Mouse (Mus musculus): ENCODE measurements at regions not wholly inside any gene's neighbourhood (a gene's known extent, or its start where the extent isn't known, plus 50 kb on each side); places are given as distances from the start of the nearest gene placed in this dataset.

DNA sequence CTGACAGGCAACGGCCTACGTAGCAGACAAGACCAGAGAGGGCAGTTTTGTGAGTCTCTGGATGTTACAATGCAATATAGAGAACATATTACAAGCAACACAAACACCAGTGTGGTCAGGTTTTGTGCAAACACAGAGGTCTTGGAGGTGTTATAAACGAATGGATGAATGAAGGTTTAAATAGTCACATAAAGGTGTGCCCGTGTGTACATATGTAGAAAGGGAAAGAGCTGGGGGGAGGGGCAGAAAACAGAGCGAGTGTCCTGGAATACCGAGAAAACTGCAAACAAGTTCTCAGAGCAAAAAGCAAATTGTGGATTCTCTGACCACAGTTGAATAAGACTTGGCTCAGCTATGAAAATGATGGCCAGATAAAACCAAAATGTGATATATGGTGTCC is 130.8 kb downstream of the Bcl2l11 start:
- H3K9ac ChIP-seq (ENCODE audit: insufficient read depth, low read depth): no peak overlapping the region
- dilution Hi-C loops (cut with MboI; ENCODE audit: extremely low pct_ligation_motif_present, extremely low pct_unique_long_range_greater_than_20kb, low sequenced_read_pairs) (no loop called here), in situ Hi-C loops (cut with MboI; ENCODE audit: low pct_ligation_motif_present, low pct_unique_long_range_greater_than_20kb, low sequenced_read_pairs) (no loop called here)
- no peaks in the 10 kb centered on the region for H3K36me3 ChIP-seq (replicated peaks in 1 of 2; ENCODE audit: control insufficient read depth in 1 of 2, insufficient read depth in 1 of 2, low read length in 1 of 2)
- no peak overlapping the region for H3K4me3 ChIP-seq (replicated peaks in 1 of 3; ENCODE audit: low read depth in 2 of 3, low read length in 2 of 3, poor library complexity in 1 of 3)
- H3K27me3 ChIP-seq (replicated peaks): no peaks in the 10 kb centered on the region
- DNase-seq (ENCODE audit: extremely low read depth): no peak
- no peak overlapping the region for H3K27ac ChIP-seq (ENCODE audit: insufficient read depth, low read depth)
- no peaks in the 10 kb centered on the region for H3K9me3 ChIP-seq (replicated peaks; ENCODE audit: low read length)
- no peak overlapping the region for H3K4me2 ChIP-seq (ENCODE audit: insufficient read depth, low read depth, poor library complexity, severe bottlenecking)
- no peaks in the 10 kb centered on the region for H3K4me1 ChIP-seq (ENCODE audit: control insufficient read depth in 1 of 2, insufficient read depth in 2 of 2)
- no peak for TF ChIP-seq EP300 (IDR thresholded peaks at IDR 0.05; ENCODE audit: low read length)
- TF ChIP-seq RAD21 (IDR thresholded peaks at IDR 0.05; ENCODE audit: low read depth, low read length): no peak
- TF ChIP-seq HCFC1 (IDR thresholded peaks at IDR 0.05; ENCODE audit: low read depth, low read length): no peak
- no peak for TF ChIP-seq JUND (conservative IDR thresholded peaks at IDR 0.05; ENCODE audit: low read depth, low read length)
- no peak for TF ChIP-seq GABPA (IDR thresholded peaks at IDR 0.05; ENCODE audit: insufficient replicate concordance, low read depth, low read length)
- no peak for TF ChIP-seq ZC3H11A (IDR thresholded peaks at IDR 0.05; ENCODE audit: low read depth, low read length)
- no peak for TF ChIP-seq SIN3A (IDR thresholded peaks at IDR 0.05; ENCODE audit: low read length)
- TF ChIP-seq MAX (IDR thresholded peaks at IDR 0.05; ENCODE audit: low read length): no peak
- TF ChIP-seq CHD2 (IDR thresholded peaks at IDR 0.05; ENCODE audit: low read length): no peak
- no peak for TF ChIP-seq JUN (IDR thresholded peaks at IDR 0.05; ENCODE audit: insufficient read depth, low read depth, low read length)
- TF ChIP-seq USF2 (conservative IDR thresholded peaks at IDR 0.05; ENCODE audit: low read depth, low read length): no peak
- TF ChIP-seq E2F4 (IDR thresholded peaks at IDR 0.05; ENCODE audit: insufficient replicate concordance, low read depth, low read length): no peak
- TF ChIP-seq MXI1 (IDR thresholded peaks at IDR 0.05; ENCODE audit: low read depth, low read length): no peak
- H3K79me2 ChIP-seq (replicated peaks; ENCODE audit: control insufficient read depth, extremely low read depth, insufficient read depth, poor library complexity, severe bottlenecking): no peaks in the 10 kb centered on the region

DNA sequence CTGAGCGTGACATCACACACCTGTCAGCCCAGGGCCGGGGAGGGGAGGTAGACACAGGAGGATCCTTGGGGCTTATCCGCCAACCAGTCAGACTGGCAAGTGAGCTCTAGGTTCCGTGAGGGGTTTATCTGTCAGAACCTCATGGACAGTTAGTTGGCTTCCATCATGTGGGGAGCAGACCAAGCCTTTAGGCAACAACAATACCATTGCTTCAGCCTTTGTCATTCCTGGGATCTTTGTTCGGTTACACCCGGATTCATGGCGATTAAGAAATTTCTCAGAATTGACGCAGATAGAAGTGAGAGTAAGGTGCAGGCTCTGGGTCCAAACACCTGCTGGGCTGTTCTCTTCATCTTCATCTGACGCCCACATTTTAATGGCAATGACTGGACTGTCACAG is 131.4 kb downstream of the Bcl2l11 start:
- H3K4me2 ChIP-seq (ENCODE audit: insufficient read depth, low read depth, poor library complexity, severe bottlenecking): no peak overlapping the region
- TF ChIP-seq JUN (IDR thresholded peaks at IDR 0.05; ENCODE audit: insufficient read depth, low read depth, low read length): no peak
- TF ChIP-seq SIN3A (IDR thresholded peaks at IDR 0.05; ENCODE audit: low read length): no peak
- TF ChIP-seq ZNF384 (IDR thresholded peaks at IDR 0.05; ENCODE audit: low read depth, low read length): no peak
- no peak for TF ChIP-seq POLR2A (IDR thresholded peaks at IDR 0.05; ENCODE audit: low read depth, low read length)
- TF ChIP-seq ELF1 (IDR thresholded peaks at IDR 0.05; ENCODE audit: low read depth, low read length): no peak
- no peak for TF ChIP-seq ZKSCAN1 (IDR thresholded peaks at IDR 0.05; ENCODE audit: borderline replicate concordance, low read depth, low read length)
- no peak for TF ChIP-seq CHD2 (IDR thresholded peaks at IDR 0.05; ENCODE audit: low read length)
- no peak for TF ChIP-seq HCFC1 (IDR thresholded peaks at IDR 0.05; ENCODE audit: low read depth, low read length)
- TF ChIP-seq CTCF (conservative IDR thresholded peaks at IDR 0.05 in 1 of 2, IDR thresholded peaks at IDR 0.05 in 1 of 2; ENCODE audit: low read depth in 2 of 2, low read length in 2 of 2): no peak
- no peak for TF ChIP-seq BHLHE40 (IDR thresholded peaks at IDR 0.05; ENCODE audit: low read depth, low read length)
- TF ChIP-seq RCOR1 (conservative IDR thresholded peaks at IDR 0.05; ENCODE audit: low read depth, low read length): no peak
- no peak for TF ChIP-seq KAT2A (IDR thresholded peaks at IDR 0.05; ENCODE audit: insufficient replicate concordance, low read length)
- no peak for TF ChIP-seq ZMIZ1 (IDR thresholded peaks at IDR 0.05; ENCODE audit: low read depth, low read length)
- TF ChIP-seq POLR2AphosphoS2 (IDR thresholded peaks at IDR 0.05; ENCODE audit: low read depth, low read length): no peak
- no peak for TF ChIP-seq IRF4 (IDR thresholded peaks at IDR 0.05; ENCODE audit: low read depth, low read length)
- no peak for TF ChIP-seq E2F4 (IDR thresholded peaks at IDR 0.05; ENCODE audit: insufficient replicate concordance, low read depth, low read length)
- no peak for TF ChIP-seq NELFE (IDR thresholded peaks at IDR 0.05; ENCODE audit: low read depth, low read length)
- TF ChIP-seq MEF2A (IDR thresholded peaks at IDR 0.05; ENCODE audit: borderline replicate concordance, low read depth, low read length): no peak
- no peaks in the 10 kb centered on the region for H3K9me3 ChIP-seq (replicated peaks; ENCODE audit: low read length)
- no peaks in the 10 kb centered on the region for H3K79me2 ChIP-seq (replicated peaks; ENCODE audit: control insufficient read depth, extremely low read depth, insufficient read depth, poor library complexity, severe bottlenecking)
- dilution Hi-C loops (cut with MboI; ENCODE audit: extremely low pct_ligation_motif_present, extremely low pct_unique_long_range_greater_than_20kb, low sequenced_read_pairs): no loop called here
- H3K4me3 ChIP-seq (replicated peaks in 1 of 3; ENCODE audit: low read depth in 2 of 3, low read length in 2 of 3, poor library complexity in 1 of 3): no peak overlapping the region
- H3K9ac ChIP-seq (ENCODE audit: insufficient read depth, low read depth): no peak overlapping the region
- no peaks in the 10 kb centered on the region for H3K27me3 ChIP-seq (replicated peaks)
- H3K36me3 ChIP-seq (replicated peaks in 1 of 2; ENCODE audit: control insufficient read depth in 1 of 2, insufficient read depth in 1 of 2, low read length in 1 of 2): no peaks in the 10 kb centered on the region
- H3K27ac ChIP-seq (ENCODE audit: insufficient read depth, low read depth): no peak overlapping the region
- in situ Hi-C loops (cut with MboI; ENCODE audit: low pct_ligation_motif_present, low pct_unique_long_range_greater_than_20kb, low sequenced_read_pairs): no loop called here
- no peak for DNase-seq (ENCODE audit: extremely low read depth)
- H3K4me1 ChIP-seq (ENCODE audit: control insufficient read depth in 1 of 2, insufficient read depth in 2 of 2): no peaks in the 10 kb centered on the region

Measured in CH12.LX (cell line).